Mouse (Mus musculus) stomach, adult 2 months (tissue): ENCODE measurements around the gene Kat2b. TPM values are rescaled to one million over a fixed set of nuclear protein-coding genes. Genes with fewer than 3 reads are reported as not detected.

Experiments
- polyA plus RNA-seq: library from polyadenylated mRNA; depleted of rRNA; stranded (reverse); fragments of >200 nt; gene quantifications from 2 replicates; pipeline ENCODE4 v1.2.3, GENCODE M21; 2012; rRNA removed

The Kat2b gene
- polyA plus RNA-seq, result 4.5 and 6.3 TPM in 2 replicates

DNA sequence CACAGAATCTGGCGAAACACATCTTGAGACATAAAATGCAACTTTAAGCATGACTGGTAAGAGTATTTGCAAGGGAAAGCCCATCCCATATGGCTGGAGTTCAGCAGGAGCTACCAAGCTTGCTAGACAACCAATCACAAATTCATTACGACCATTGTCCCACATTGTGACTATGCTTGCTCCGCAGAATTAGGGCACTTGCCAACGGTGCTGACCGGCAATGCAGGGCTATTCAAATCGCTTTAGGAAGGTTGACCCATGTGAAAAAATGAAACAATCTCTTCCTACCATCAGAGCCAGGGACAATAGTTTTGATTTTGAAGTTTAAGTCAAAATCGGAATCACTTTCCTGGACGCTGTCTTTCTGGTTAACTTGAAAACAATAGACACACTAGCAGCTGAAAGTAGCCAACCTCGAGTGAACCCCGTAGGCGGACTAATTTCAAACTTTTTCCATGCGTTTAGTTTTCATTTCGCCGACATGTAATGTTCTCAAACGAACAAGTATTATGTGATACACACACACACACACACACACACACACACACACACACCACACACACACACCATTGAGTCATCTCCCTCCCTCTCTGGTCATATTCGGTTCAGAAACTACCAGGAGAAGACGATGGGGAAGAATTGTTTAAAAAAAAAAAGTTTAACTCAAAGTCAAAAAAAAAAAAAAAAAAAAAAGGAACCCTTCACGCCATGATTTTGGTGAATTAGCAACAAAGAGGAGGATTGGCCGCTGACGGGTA is at the start of gene Kat2b:
Gene Kat2b, plus strand, starts transcription at position 701 of the 758 bp plus-strand sequence.

GRCm38 (mm10) chr17:53539351-53539750 is 27.3 kb upstream of the Kat2b start, which contains the start of gene Pp2d1:
Gene Pp2d1, minus strand, starts transcription at chr17:53539451.

DNA sequence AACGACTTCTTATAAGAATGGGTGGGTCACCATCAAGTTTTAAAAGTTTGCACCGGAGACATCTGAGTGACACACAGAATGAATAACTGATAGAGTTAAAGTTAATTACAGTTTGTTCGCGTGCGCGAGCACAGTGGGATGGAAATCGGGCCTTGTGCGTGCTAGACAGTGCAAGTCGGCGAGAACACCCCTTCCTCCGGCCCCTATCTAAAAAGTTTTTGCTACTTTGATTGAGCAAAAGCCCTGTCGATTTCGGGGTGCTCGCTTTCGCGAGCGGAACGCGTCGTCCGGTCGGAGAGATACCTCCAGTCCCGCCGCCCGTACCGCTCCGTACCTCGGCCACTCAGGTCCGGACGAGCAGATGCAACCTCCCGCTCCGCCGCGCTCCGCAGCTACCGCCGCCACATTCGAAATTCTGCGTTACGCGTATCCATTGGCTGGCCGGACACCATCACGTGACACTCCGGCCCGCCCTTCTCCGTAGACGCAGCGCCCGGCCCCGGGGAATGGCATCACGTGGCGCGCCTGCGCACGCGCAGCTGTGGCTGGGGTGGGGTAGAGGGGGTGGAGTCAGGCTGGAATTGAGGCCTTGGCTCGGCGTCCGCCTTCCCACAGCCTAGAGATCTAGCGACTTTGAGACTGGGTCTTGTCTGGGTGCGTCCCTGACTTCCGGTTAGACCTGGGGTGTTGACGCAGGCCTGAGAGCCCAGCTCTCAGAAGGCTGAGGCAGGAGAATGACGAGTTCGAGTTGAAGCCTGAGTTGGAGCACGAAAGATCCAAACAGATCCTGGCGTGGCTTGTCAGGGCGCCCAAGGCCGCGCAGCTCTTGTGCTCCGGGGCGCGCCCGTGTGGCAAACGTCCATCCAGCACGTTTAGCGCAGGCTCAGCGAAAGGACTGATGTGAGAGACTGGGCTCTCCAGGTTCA is 122.5 kb downstream of the Kat2b start, which contains the start of gene Sgo1:
Gene Sgo1, minus strand, starts transcription at position 457 of the 926 bp plus-strand sequence.

Other genes with a start within 250 kb of the Kat2b start
- 0.04 TPM in 2 replicates for gene Efhb, start 103.5 kb upstream of the Kat2b start, polyA plus RNA-seq
- 0.72 and 0.87 TPM in 2 replicates for gene Rab5a, start 87.6 kb upstream of the Kat2b start, polyA plus RNA-seq
- not detected in 2 replicates for gene Pp2d1, start 27.4 kb upstream of the Kat2b start, polyA plus RNA-seq
- gene Sgo1, start 122.5 kb downstream of the Kat2b start, polyA plus RNA-seq, result 0.03 and 0.08 TPM in 2 replicates